Mouse (Mus musculus): ENCODE data around the gene Aig1.

- TF ChIP-seq CTCF (IDR thresholded peaks at IDR 0.05; ENCODE audit: control insufficient read depth, insufficient read depth, insufficient read length) = no peak
- TF ChIP-seq CEBPB (IDR thresholded peaks at IDR 0.05; ENCODE audit: low read depth) = no peak
- no peak for TF ChIP-seq MYOG (IDR thresholded peaks at IDR 0.05; ENCODE audit: control insufficient read depth, extremely low read depth, insufficient read length)
These were observed 138.6 kb downstream of the Aig1 start for GRCm38 (mm10) chr10:13730039-13730748.
